Mouse (Mus musculus) midbrain, postnatal 0 days (tissue): ENCODE results near the gene Tnnc2. TPM values are rescaled to one million over a fixed set of nuclear protein-coding genes. Genes with fewer than 3 reads are reported as not detected.

Source experiments
- ATAC-seq: fragments of 200-750 bp; cut with Nextera tagmentation; 2 replicates; pipeline ENCODE4 v1.8.0; 2017; ENCODE audit warnings: moderate number of reproducible peaks, mild to moderate bottlenecking, moderate TSS enrichment, moderate library complexity; ENCODE audit not compliant: low FRiP score
- DNase-seq: peaks from one replicate; pipeline ENCODE4 v3.0.0-alpha.2; 2015; ENCODE audit warnings: low spot score
- H3K27ac ChIP-seq: fragments of 300-500 bp; sonication (generic); 2 replicates; pipeline ENCODE4 v1.5.1; 2014; ENCODE audit warnings: low read depth, mild to moderate bottlenecking, low read length, mixed read lengths
- H3K27me3 ChIP-seq: fragments of 300-500 bp; sonication (generic); 2 replicates; pipeline ENCODE4 v1.6.1; 2014; ENCODE audit warnings: low read length, control low read depth, mixed read lengths; ENCODE audit not compliant: insufficient read depth
- H3K36me3 ChIP-seq: fragments of 300-500 bp; sonication (generic); 2 replicates; pipeline ENCODE4 v1.6.1; 2014; ENCODE audit warnings: low read length, control low read depth, mixed read lengths; ENCODE audit not compliant: insufficient read depth
- H3K4me1 ChIP-seq: fragments of 300-500 bp; sonication (generic); 2 replicates; pipeline ENCODE4 v1.6.1; 2014; ENCODE audit warnings: mild to moderate bottlenecking, control low read depth, antibody characterized with exemption, low read length, mixed read lengths; ENCODE audit not compliant: insufficient read depth
- H3K4me2 ChIP-seq: fragments of 300-500 bp; sonication (generic); 2 replicates; pipeline ENCODE4 v1.6.1; 2014; ENCODE audit warnings: low read depth, mild to moderate bottlenecking, low read length, mixed read lengths; ENCODE audit not compliant: poor library complexity, severe bottlenecking
- H3K4me3 ChIP-seq: fragments of 300-500 bp; sonication (generic); 2 replicates; pipeline ENCODE4 v1.5.1; 2014; ENCODE audit warnings: low read depth, mild to moderate bottlenecking, low read length, moderate library complexity
- H3K9ac ChIP-seq: fragments of 300-500 bp; sonication (generic); replicated peaks from 2 replicates; pipeline ENCODE4 v1.6.1; 2014; ENCODE audit warnings: mild to moderate bottlenecking, low read length, moderate library complexity, mixed read lengths; ENCODE audit not compliant: poor library complexity, severe bottlenecking
- H3K9me3 ChIP-seq: fragments of 300-500 bp; sonication (generic); 2 replicates; pipeline ENCODE4 v1.6.1; 2016; ENCODE audit warnings: low read length, control low read depth
- CTCF ChIP-seq: IDR thresholded peaks from 2 replicates; pipeline ENCODE4 v1.5.1; 2016; ENCODE audit warnings: antibody characterized with exemption, mild to moderate bottlenecking
- WGBS: fragments of 180-500 bp; shearing (Covaris S2); extraction: QIAGEN DNeasy Blood & Tissue Kit; methylation state at CpG from one replicate; pipeline ENCODE4 v1.1.7; 2014; 5-methylcytosine and 5-hydroxymethylcytosine counted together
- polyA plus RNA-seq: library from polyadenylated mRNA; unstranded; fragments of >200 nt; fragmentation: Nextera tagmentation; extraction: Ambion mirVana; gene quantifications from 2 replicates; pipeline ENCODE4 v1.2.1, GENCODE M21; 2015
- total RNA-seq: library from RNA; depleted of rRNA; stranded (reverse); fragments of >200 nt; gene quantifications from 2 replicates; pipeline ENCODE4 v1.2.3, GENCODE M21; 2014

The Tnnc2 gene
- total and polyA plus RNA-seq, 2 experiments from 2014 or later, result 0.62 TPM; not detected in 1

DNA sequence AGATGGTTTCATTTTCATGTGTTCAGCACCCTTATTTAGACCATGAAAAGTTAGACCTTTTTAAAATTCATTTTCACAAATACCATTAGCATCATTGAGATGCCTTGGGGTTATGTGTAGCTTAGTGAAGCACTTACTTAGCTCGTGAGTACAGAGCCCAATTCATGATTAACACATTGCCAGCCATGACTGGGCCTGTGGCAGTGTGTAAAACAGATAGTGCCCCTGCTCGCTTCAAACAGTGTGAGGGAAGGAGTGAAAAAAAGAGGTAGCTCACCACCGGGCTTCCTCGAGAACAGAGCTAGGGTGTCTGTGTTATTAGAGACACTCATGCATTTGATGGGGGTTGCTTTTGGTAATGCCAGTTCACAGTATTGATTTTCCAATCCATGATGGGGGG lies 31.6 kb downstream of the Tnnc2 start:
- Histone ChIP-seq H3K36me3 (peaks cover 14% of the 10 kb centered on the region; the same call in 1 of the 2 replicates), H3K4me1 (peaks cover 9% of the 10 kb centered on the region; the same call in 1 of the 2 replicates), H3K4me2 (no peak overlapping the region), H3K27ac (no peak overlapping the region), H3K4me3 (no peak overlapping the region), H3K9me3 (no peaks in the 10 kb centered on the region), H3K27me3 (no peaks in the 10 kb centered on the region; the same call in 1 of the 2 replicates), H3K9ac (no peak overlapping the region)
- DNase-seq (no peak), ATAC-seq (no peak)
- TF ChIP-seq CTCF, result no peak
- WGBS, result 87% methylated on average over 4 of the region's 4 CpGs

DNA sequence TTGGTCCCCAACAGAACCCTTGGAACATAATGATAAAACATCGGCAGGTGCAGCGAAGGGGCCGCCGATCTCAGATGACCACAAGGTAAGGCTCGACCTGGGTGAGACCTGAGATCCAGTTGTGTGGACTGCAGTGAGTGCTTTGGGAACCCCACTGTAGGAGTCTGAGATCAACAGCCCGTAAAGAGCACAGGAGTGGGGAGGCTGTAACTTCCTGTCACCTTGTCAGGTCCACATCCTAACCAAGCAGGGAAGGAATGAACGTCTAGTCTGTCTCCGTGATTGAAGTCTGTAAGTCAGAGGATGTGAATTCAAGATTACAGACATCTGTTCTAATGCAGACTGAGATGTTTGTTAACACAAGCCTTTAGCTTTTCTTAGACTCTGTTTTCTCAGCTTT lies 33.1 kb downstream of the Tnnc2 start:
- TF ChIP-seq CTCF, result no peak
- no peaks in the 10 kb centered on the region for H3K9me3 ChIP-seq

GRCm38 (mm10) chr2:164745843-164746479 lies 33.8 kb downstream of the Tnnc2 start, which contains the start of the genes Wfdc3 and Dnttip1:
Wfdc3 (minus strand) TSS chr2:164745931.
Dnttip1 (plus strand) TSS chr2:164745983.
- H3K27me3 ChIP-seq, result no peaks in the 10 kb centered on the region; the same call in 1 of the 2 replicates
- H3K4me3 ChIP-seq, result peak within 1 kb of the TSS; percentile 92
- H3K36me3 ChIP-seq, result peaks cover 4% of the 10 kb centered on the region; the same call in 1 of the 2 replicates
- ATAC-seq (peak; percentile 86), DNase-seq (peak; percentile 95)
- no peaks in the 10 kb centered on the region for H3K9me3 ChIP-seq
- no peak for TF ChIP-seq CTCF
- peak within 1 kb of the TSS; percentile 94 for H3K9ac ChIP-seq
- peak within 1 kb of the TSS; percentile 73 for H3K27ac ChIP-seq
- WGBS, result under 1% methylated on average over 66 of the region's 70 CpGs
- peaks cover 9% of the 10 kb centered on the region; the same call in 1 of the 2 replicates for H3K4me1 ChIP-seq
- H3K4me2 ChIP-seq, result peak within 1 kb of the TSS; percentile 79

More for the DNA sequence above, 33.1 kb downstream of the Tnnc2 start:
- ATAC-seq (no peak), DNase-seq (no peak)
- Histone ChIP-seq H3K4me2 (peak overlapping the region; percentile 79), H3K27me3 (no peaks in the 10 kb centered on the region; the same call in 1 of the 2 replicates), H3K4me1 (peaks cover 9% of the 10 kb centered on the region; the same call in 1 of the 2 replicates), H3K9ac (peak overlapping the region; percentile 94), H3K36me3 (peaks cover 9% of the 10 kb centered on the region; the same call in 1 of the 2 replicates), H3K4me3 (peak overlapping the region; percentile 92), H3K27ac (peak overlapping the region; percentile 73)
- 60% methylated on average over 8 of the region's 8 CpGs for WGBS

GRCm38 (mm10) chr2:164744987-164745386 lies 34.8 kb downstream of the Tnnc2 start:
- Histone ChIP-seq H3K27ac (no peak overlapping the region), H3K4me1 (peaks cover 9% of the 10 kb centered on the region; the same call in 1 of the 2 replicates), H3K9ac (no peak overlapping the region), H3K27me3 (no peaks in the 10 kb centered on the region; the same call in 1 of the 2 replicates), H3K4me3 (peak overlapping the region; percentile 92), H3K4me2 (peak overlapping the region; percentile 79), H3K9me3 (no peaks in the 10 kb centered on the region), H3K36me3 (peaks cover 4% of the 10 kb centered on the region; the same call in 1 of the 2 replicates)
- TF ChIP-seq CTCF, result no peak
- ATAC-seq, result no peak
- no peak for DNase-seq
- 74% methylated on average over 13 of the region's 13 CpGs for whole genome bisulfite sequencing

- H3K9me3 ChIP-seq, result no peaks in the 10 kb centered on the region
- H3K27ac ChIP-seq, result no peak overlapping the region
- no peak for ATAC-seq
- no peak overlapping the region for H3K4me2 ChIP-seq
- no peak for DNase-seq
- no peaks in the 10 kb centered on the region for H3K36me3 ChIP-seq
- no peak for TF ChIP-seq CTCF
- H3K4me1 ChIP-seq, result peaks cover 1% of the 10 kb centered on the region; the same call in 1 of the 2 replicates
- no peaks in the 10 kb centered on the region; the same call in 1 of the 2 replicates for H3K27me3 ChIP-seq
- H3K4me3 ChIP-seq, result no peak overlapping the region
- no peak overlapping the region for H3K9ac ChIP-seq
- WGBS, result 63% methylated on average over 7 of the region's 7 CpGs
These were observed 39.9 kb downstream of the Tnnc2 start for GRCm38 (mm10) chr2:164739876-164740275.
